ENCODE assay signal across 11 mouse cellular contexts in the genomic region with DNA sequence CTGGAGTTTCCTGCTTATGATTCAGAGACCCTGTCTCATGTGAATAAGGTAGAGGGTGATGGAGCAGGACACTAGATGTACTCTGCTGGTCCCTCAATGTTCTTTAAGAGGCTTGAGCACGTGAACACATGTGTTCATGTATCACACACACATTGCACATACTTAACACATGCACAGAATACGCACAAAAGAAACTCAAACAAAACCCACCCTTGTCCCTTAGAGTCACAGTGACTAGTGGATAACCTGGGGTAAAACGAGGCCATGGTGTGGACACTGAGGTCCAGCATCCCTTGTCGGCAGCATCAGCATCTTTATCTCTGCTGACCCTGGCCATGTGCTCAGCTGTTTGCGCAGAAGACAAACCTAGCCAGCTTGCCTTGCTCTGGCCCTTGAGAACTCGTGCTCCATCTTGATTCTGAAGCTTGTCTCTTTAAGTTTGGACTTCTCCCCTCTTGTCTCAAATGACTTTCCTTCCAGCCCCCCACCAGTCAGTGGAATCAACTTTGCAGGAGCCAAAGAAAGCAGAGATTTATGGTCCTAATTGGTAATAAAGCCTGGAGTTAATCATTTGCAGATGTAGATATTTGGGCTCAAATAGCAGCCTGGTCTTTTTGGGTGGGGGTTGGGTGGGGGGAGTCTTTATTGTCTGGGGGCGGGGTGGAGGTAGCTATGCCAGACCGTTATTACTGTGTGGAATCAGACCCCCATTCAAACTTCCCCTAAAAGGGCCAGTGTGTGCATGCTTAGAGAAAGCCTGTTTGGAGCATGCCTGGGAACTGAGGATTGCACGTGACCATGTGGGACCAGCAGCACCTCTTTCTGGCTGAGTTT.
DNase-seq lines count a peak whose midpoint lies in the region; ATAC-seq and TF ChIP-seq lines count a peak whose summit lies in the region.
"Had no signal": no experiment of that assay in that cellular context is flagged by ENCODE, and none has a peak within 500 bp of the region (broad histone marks: within the 10 kb centered on the region; RNA-seq: fewer than 3 reads in every experiment).

No protein-coding gene starts in this region.

- H3K4me2 ChIP-seq in forebrain, embryonic 11.5 days (ENCODE audit: low read depth, low read length, severe bottlenecking): no peak overlapping the region
- H3K4me2 ChIP-seq in forebrain, postnatal 0 days (ENCODE audit: low read depth): no peak overlapping the region
- H3K4me2 ChIP-seq in midbrain, embryonic 15.5 days: no peak overlapping the region
- H3K4me2 ChIP-seq in intestine, embryonic 16.5 days (ENCODE audit: low read depth, low read length): no peak overlapping the region
- no peak overlapping the region for H3K4me2 ChIP-seq in neural tube, embryonic 15.5 days
- no peak overlapping the region for H3K4me2 ChIP-seq in lung, postnatal 0 days (replicated peaks; ENCODE audit: low read depth, low read length)
- H3K4me2 ChIP-seq: hindbrain, embryonic 14.5 days had no signal

- H3K27ac ChIP-seq in forebrain, embryonic 11.5 days (ENCODE audit: low read depth, low read length): no peak overlapping the region
- H3K27ac ChIP-seq in forebrain, postnatal 0 days (ENCODE audit: low read depth, low read length): no peak overlapping the region
- H3K27ac ChIP-seq in midbrain, embryonic 10.5 days (replicated peaks): peak overlapping the region; percentile 28
- H3K27ac ChIP-seq in midbrain, embryonic 15.5 days: no peak overlapping the region
- H3K27ac ChIP-seq in intestine, embryonic 16.5 days (ENCODE audit: low read length): no peak overlapping the region
- no peak overlapping the region for H3K27ac ChIP-seq in neural tube, embryonic 15.5 days (replicated peaks)
- H3K27ac ChIP-seq in lung, postnatal 0 days (ENCODE audit: low read length): no peak overlapping the region
- H3K27ac ChIP-seq: hindbrain, embryonic 14.5 days had no signal

- H3K36me3 ChIP-seq in forebrain, embryonic 11.5 days (ENCODE audit: control insufficient read depth, insufficient read depth, low read length): no peaks in the 10 kb centered on the region
- H3K36me3 ChIP-seq in forebrain, postnatal 0 days (ENCODE audit: insufficient read depth): peaks cover 2% of the 10 kb centered on the region; the same call in 1 of the 2 replicates
- H3K36me3 ChIP-seq in midbrain, embryonic 10.5 days: no peaks in the 10 kb centered on the region
- H3K36me3 ChIP-seq in midbrain, embryonic 15.5 days (replicated peaks): no peaks in the 10 kb centered on the region
- H3K36me3 ChIP-seq in intestine, embryonic 16.5 days (ENCODE audit: control insufficient read depth, insufficient read depth, low read length): no peaks in the 10 kb centered on the region
- H3K36me3 ChIP-seq in neural tube, embryonic 15.5 days: no peaks in the 10 kb centered on the region
- no peaks in the 10 kb centered on the region for H3K36me3 ChIP-seq in lung, postnatal 0 days (ENCODE audit: insufficient read depth, low read length)

- no peaks in the 10 kb centered on the region for H3K27me3 ChIP-seq in forebrain, embryonic 11.5 days (ENCODE audit: control insufficient read depth, insufficient read depth, low read length)
- H3K27me3 ChIP-seq in forebrain, postnatal 0 days (ENCODE audit: insufficient read depth, low read length): no peaks in the 10 kb centered on the region
- no peaks in the 10 kb centered on the region for H3K27me3 ChIP-seq in midbrain, embryonic 10.5 days (ENCODE audit: low read depth, poor library complexity, severe bottlenecking)
- no peaks in the 10 kb centered on the region for H3K27me3 ChIP-seq in midbrain, embryonic 15.5 days (replicated peaks)
- no peaks in the 10 kb centered on the region for H3K27me3 ChIP-seq in intestine, embryonic 16.5 days (replicated peaks; ENCODE audit: control insufficient read depth, insufficient read depth, low read length)
- H3K27me3 ChIP-seq in neural tube, embryonic 15.5 days (replicated peaks): no peaks in the 10 kb centered on the region
- no peaks in the 10 kb centered on the region for H3K27me3 ChIP-seq in lung, postnatal 0 days (replicated peaks; ENCODE audit: insufficient read depth, low read length)

- no peak overlapping the region for H3K9ac ChIP-seq in forebrain, embryonic 11.5 days (ENCODE audit: low read length)
- no peak overlapping the region for H3K9ac ChIP-seq in forebrain, postnatal 0 days
- no peak overlapping the region for H3K9ac ChIP-seq in midbrain, embryonic 15.5 days
- no peak overlapping the region for H3K9ac ChIP-seq in intestine, embryonic 16.5 days (ENCODE audit: low read depth, low read length)
- H3K9ac ChIP-seq in neural tube, embryonic 15.5 days (replicated peaks): no peak overlapping the region
- no peak overlapping the region for H3K9ac ChIP-seq in lung, postnatal 0 days (replicated peaks; ENCODE audit: low read depth)
- H3K9ac ChIP-seq: hindbrain, embryonic 14.5 days had no signal

- no peak for TF ChIP-seq EP300 in lung, postnatal 0 days (IDR thresholded peaks at IDR 0.05)

- WGBS in forebrain, embryonic 11.5 days: 68% methylated on average over 9 of the region's 9 CpGs
- 64% methylated on average over 9 of the region's 9 CpGs for WGBS in forebrain, postnatal 0 days
- WGBS in midbrain, embryonic 10.5 days: 79% methylated on average over 9 of the region's 9 CpGs
- 76% methylated on average over 9 of the region's 9 CpGs for WGBS in midbrain, embryonic 15.5 days
- 37% methylated on average over 9 of the region's 9 CpGs for WGBS in intestine, embryonic 16.5 days
- 39% methylated on average over 9 of the region's 9 CpGs for WGBS in neural tube, embryonic 15.5 days
- 52% methylated on average over 9 of the region's 9 CpGs for WGBS in lung, postnatal 0 days

- TF ChIP-seq CTCF in forebrain, postnatal 0 days (IDR thresholded peaks at IDR 0.05; ENCODE audit: low read depth): no peak
- TF ChIP-seq CTCF in lung, postnatal 0 days (IDR thresholded peaks at IDR 0.05): no peak

- peak; percentile 47 for DNase-seq in forebrain, embryonic 11.5 days (ENCODE audit: low spot score)
- no peak for DNase-seq in forebrain, postnatal 0 days
- no peak for DNase-seq in midbrain, embryonic 10.5 days (ENCODE audit: low spot score)
- DNase-seq in lung, postnatal 0 days (ENCODE audit: low spot score): no peak
- no peak for DNase-seq in adrenal gland, postnatal 4 days (ENCODE audit: low spot score in 2 of 2)
- DNase-seq: layer of hippocampus, adult 9-11 months; right cerebral cortex, adult 18-20 months had no signal

- H3K4me1 ChIP-seq in forebrain, embryonic 11.5 days (replicated peaks; ENCODE audit: control insufficient read depth, insufficient read depth, low read length): 0 out of 2 replicates have a peak, but pooled peaks cover 3% of the 10 kb centered on the region
- no peaks in the 10 kb centered on the region for H3K4me1 ChIP-seq in forebrain, postnatal 0 days (ENCODE audit: insufficient read depth)
- peaks cover 25% of the 10 kb centered on the region for H3K4me1 ChIP-seq in midbrain, embryonic 10.5 days
- peaks cover 8% of the 10 kb centered on the region; the same call in 1 of the 2 replicates for H3K4me1 ChIP-seq in midbrain, embryonic 15.5 days
- peaks cover 12% of the 10 kb centered on the region for H3K4me1 ChIP-seq in intestine, embryonic 16.5 days (ENCODE audit: control insufficient read depth, insufficient read depth, low read length)
- H3K4me1 ChIP-seq in neural tube, embryonic 15.5 days: peaks cover 24% of the 10 kb centered on the region
- H3K4me1 ChIP-seq in lung, postnatal 0 days (ENCODE audit: insufficient read depth, low read depth, low read length): no peaks in the 10 kb centered on the region

- H3K9me3 ChIP-seq in forebrain, embryonic 11.5 days (ENCODE audit: control insufficient read depth, low read length): no peaks in the 10 kb centered on the region
- no peaks in the 10 kb centered on the region for H3K9me3 ChIP-seq in forebrain, postnatal 0 days (ENCODE audit: low read length)
- no peaks in the 10 kb centered on the region for H3K9me3 ChIP-seq in midbrain, embryonic 10.5 days (replicated peaks)
- no peaks in the 10 kb centered on the region for H3K9me3 ChIP-seq in midbrain, embryonic 15.5 days
- no peaks in the 10 kb centered on the region for H3K9me3 ChIP-seq in intestine, embryonic 16.5 days (ENCODE audit: control insufficient read depth, low read length)
- H3K9me3 ChIP-seq in neural tube, embryonic 15.5 days (replicated peaks): no peaks in the 10 kb centered on the region
- no peaks in the 10 kb centered on the region for H3K9me3 ChIP-seq in lung, postnatal 0 days (ENCODE audit: low read length)

- H3K4me3 ChIP-seq in forebrain, embryonic 11.5 days (ENCODE audit: low read depth, low read length): no peak overlapping the region
- H3K4me3 ChIP-seq in forebrain, postnatal 0 days (ENCODE audit: low read depth, low read length): no peak overlapping the region
- H3K4me3 ChIP-seq in midbrain, embryonic 10.5 days: no peak overlapping the region
- H3K4me3 ChIP-seq in midbrain, embryonic 15.5 days: no peak overlapping the region
- no peak overlapping the region for H3K4me3 ChIP-seq in intestine, embryonic 16.5 days (ENCODE audit: low read length)
- no peak overlapping the region for H3K4me3 ChIP-seq in neural tube, embryonic 15.5 days (replicated peaks)
- no peak overlapping the region for H3K4me3 ChIP-seq in lung, postnatal 0 days (ENCODE audit: low read depth, low read length)

- ATAC-seq in forebrain, embryonic 11.5 days (replicated peaks; ENCODE audit: low FRiP score): no peak
- no peak for ATAC-seq in forebrain, postnatal 0 days
- ATAC-seq in midbrain, embryonic 15.5 days (replicated peaks): no peak
- peak; percentile 64; the same call in 1 of the 2 replicates for ATAC-seq in intestine, embryonic 16.5 days
- peak; percentile 42; the same call in 1 of the 2 replicates for ATAC-seq in neural tube, embryonic 15.5 days (ENCODE audit: low FRiP score)
- no peak for ATAC-seq in lung, postnatal 0 days

Comparison
In these comparisons a context has a peak if more than half of its experiments do, and no peak if none do; other contexts are left out.
1. ATAC-seq: peak in intestine, embryonic 16.5 days (single experiment) and neural tube, embryonic 15.5 days (single experiment); none in forebrain, embryonic 11.5 days (single experiment), forebrain, postnatal 0 days (single experiment), midbrain, embryonic 15.5 days (single experiment) and lung, postnatal 0 days (single experiment).